Mouse (Mus musculus) fat pad, adult 2 months (tissue): ENCODE results near the gene Odc1.

ENCODE experiments used
- DNase-seq: peaks from one replicate; pipeline ENCODE4 v3.0.0-alpha.2; 2011; ENCODE audit warnings: low read depth, low spot score; ENCODE audit errors: extremely low read depth

Odc1 gene

DNA sequence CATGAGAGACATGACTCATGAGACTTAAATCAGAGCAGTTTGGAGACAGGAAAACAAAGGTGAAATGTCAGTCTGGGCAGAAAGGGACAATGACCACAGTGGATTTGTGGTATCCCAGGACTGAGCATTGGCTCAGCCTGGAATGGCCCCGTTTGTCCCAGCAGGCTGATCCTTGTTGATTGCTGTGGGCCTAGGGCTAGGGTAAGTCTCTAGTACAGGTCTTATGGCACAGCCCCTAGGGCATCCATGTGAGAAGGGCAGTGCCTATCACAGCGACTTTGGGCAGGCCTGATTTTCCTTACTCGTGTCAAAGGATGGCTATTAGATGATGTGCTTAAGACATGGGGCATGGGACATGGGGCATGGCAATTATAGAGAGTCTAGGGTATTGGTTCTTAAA, 41.4 kb downstream of the Odc1 start:
- DNase-seq: no peak

DNA sequence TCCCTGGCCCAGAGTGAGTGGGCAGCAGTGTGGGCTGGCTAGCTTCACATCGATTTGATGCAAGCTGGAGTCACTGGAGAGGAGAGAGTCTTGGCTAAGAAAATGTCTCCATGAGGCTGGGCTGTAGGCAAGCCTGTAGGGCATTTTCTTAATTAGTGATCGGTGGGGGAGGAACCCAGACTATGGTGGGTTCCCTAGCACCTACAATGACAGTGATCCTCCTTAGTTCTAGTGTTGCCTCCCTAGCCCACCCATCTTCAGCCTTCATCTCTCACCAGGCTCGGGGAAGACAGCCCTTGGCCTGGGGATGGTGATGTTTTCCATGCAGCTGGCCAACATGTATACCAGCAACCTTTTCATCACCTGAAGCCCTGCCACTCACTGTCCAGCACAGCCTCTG, 43.8 kb downstream of the Odc1 start:
- no peak for DNase-seq

DNA sequence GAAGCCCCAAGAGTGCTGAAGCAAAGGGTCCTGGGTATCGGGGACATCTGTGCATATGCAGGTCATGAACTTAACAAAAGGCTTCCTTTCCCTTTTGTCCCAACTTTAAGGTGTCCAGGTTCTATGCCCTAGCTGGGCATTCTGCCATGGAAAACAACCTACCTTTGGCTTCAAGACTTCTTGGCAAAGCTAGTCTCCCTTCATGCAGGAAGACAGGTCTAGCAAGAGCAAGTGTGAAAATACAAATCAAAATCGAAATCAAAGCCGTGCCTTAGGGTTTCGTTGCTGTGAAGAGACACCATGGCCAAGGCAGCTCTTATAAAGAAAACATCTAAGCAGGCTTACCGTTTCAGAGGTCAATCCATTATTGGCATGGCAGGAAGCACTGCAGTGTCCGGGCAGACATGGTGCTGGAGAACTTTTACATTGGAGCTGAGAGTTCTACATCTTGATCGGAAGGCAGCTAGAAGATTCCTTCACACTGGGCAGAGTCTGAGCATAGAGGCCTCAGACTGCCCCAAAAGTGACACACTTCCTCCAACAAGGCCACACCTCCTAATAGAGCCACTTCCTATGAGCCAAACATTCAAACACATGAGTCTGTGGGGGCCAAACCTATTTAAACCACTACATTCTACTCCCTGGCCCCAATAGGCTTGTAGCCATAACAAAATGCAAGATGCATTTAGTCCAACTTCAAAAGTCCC, 44.5 kb downstream of the Odc1 start:
- DNase-seq: peak; percentile 93

DNA sequence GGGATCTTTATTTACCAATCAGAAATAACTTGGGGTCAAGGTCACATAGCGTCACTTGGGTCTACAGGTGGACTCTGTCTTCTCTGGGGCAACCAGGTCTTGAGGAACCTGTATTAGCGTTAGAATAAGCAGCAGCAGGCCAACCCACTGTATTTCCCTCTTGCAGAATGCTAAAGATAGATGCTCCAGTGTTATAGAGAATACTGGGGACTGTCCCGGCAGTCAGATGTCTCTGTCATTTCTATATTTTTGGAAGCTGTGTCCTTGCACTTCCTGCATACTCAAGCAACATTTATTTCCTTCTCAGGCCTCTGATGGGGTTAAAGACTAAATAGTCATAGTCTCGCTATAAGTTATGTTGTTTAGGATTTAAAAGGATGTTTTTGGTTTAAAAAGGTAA, 46.7 kb downstream of the Odc1 start:
- DNase-seq: no peak

DNA sequence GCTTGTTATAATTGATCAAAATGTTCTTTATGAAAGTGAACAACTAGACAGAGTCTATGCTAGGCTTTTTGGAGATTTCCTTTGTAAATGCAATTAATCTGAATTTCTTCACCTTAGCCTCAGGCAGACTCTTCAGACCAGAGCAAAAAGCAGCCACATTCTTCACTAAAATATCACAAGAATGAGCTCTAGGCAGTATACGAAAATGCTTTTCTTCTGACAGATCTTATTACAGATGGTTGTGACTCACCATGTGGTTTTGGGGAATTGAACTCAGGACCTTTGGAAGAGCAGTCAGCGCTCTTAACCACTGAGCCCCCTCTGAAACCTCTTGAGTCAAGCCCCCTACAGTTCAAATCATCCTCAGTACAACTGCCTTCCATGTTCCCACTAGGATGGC, 49.4 kb downstream of the Odc1 start:
- no peak for DNase-seq

DNA sequence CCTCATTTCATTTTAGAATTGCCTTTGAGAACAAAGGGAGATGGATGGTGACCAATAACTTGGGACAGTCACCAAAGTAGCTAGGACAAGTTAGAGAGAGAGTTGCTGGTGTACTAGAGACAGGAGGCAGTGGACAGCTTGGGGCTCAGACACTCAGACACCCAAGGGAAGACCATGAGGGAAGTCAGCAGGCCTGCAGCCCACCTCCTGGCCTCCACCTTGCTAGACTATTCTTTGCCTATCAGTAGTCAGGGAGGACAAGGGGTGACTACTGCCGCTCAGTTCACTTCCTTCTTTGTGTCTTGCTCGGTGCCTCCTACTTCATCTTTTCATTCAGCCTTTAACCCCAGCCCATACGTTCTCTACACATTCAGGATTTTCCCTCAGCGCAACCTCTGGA, 50.1 kb downstream of the Odc1 start:
- DNase-seq: no peak

DNA sequence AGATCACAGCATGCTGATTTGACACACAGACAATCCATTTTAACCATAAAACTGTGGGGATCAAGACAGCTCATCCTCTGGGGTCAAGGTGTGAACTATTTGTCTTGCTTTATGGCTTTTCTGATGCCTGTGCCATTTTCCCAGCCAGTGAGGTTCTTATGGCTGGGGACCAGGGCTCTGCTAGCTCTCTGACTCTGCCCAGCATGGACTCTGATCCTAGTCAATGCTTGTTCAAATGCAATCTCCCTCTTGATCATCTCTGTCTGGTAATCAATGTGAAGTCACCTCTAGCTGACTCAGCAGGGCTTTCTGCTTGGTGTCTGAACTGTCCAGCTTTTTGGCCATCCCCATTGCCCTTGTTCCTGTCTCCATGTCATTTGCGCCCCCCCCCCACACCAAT, 50.6 kb downstream of the Odc1 start:
- no peak for DNase-seq
